Mouse (Mus musculus) ES-Bruce4 (cell line): ENCODE measurements around the gene Atl3.

Experiments
- CTCF ChIP-seq: IDR thresholded peaks from one replicate; pipeline ENCODE4 v1.8.1; 2011; ENCODE audit warnings: low read depth, low read length
- EP300 ChIP-seq: IDR thresholded peaks from 2 replicates; pipeline ENCODE4 v1.6.1; 2011; ENCODE audit warnings: low read depth, low read length; ENCODE audit not compliant: insufficient read depth
- POLR2A ChIP-seq: IDR thresholded peaks from one replicate; pipeline ENCODE4 v1.8.1; 2011; ENCODE audit warnings: low read length; ENCODE audit not compliant: insufficient read depth

- TF ChIP-seq CTCF, result no peak
- no peak for TF ChIP-seq POLR2A
- TF ChIP-seq EP300, result no peak
These were observed 55.1 kb downstream of the Atl3 start for GRCm38 (mm10) chr19:7548924-7549323.
